Mouse (Mus musculus): Measurements from ENCODE around the gene Rab42. TPM values are rescaled to one million over a fixed set of nuclear protein-coding genes. Genes with fewer than 3 reads are reported as not detected.
"Not testable (repeated sequence)": the region's sequence is repeated elsewhere in the genome, so short reads cannot be mapped to it uniquely, and the experiment has no call there.

The Rab42 gene
- polyA plus RNA-seq, 1 experiment: 2.2 TPM

DNA sequence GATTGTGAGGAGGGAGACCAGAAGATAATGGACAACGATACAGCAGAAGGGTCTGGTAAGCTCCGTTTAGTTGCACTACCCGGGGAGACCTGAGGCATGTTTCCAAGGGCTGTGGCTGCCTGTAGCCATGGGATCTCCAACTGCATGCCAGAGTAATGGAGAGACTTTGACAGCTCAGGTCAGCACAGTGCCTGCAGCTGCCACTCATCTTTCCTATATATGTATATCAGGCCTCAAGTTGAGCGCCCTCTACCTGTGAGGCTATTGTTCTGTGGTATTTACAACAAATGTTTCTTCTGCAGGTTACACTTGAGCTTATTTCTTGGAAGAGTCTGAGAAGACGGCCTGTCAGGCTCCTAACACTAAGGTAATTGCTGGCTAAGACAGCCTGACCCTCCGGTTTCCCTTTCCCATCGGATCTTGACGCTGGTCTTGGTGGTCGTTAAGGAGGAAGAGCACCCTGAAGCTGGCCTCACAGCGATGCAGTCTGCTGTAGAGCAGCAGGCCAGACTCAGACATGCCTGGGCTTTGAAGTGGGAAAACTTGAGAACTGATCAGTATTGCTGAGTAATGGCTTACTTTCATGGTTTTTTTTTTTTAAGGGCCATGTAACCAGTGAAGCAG lies 6.8 kb upstream of the Rab42 start:
- WGBS: 27% methylated on average over 10 of the region's 10 CpGs
- H3K27me3 ChIP-seq (ENCODE audit: control insufficient read depth, insufficient read depth, low read length): no peaks in the 10 kb centered on the region
- no peak overlapping the region for H3K27ac ChIP-seq (ENCODE audit: insufficient read depth, low read length)
- H3K4me3 ChIP-seq (replicated peaks; ENCODE audit: insufficient read depth, low read depth, low read length): peak overlapping the region; percentile 75
- TF ChIP-seq CTCF (IDR thresholded peaks at IDR 0.05; ENCODE audit: borderline replicate concordance, insufficient read depth, low read depth, low read length) (peak; percentile 28; the same call in 1 of the 2 replicates), POLR2A (IDR thresholded peaks at IDR 0.05; ENCODE audit: borderline replicate concordance, insufficient read depth, low read length) (no peak)
- H3K4me1 ChIP-seq (ENCODE audit: control insufficient read depth, insufficient read depth, low read length): peaks cover 6% of the 10 kb centered on the region; the same call in 1 of the 2 replicates
- peak in 1 of 2 experiments; percentile 35 for DNase-seq

- peak overlapping the region; percentile 75 for H3K4me3 ChIP-seq (replicated peaks; ENCODE audit: insufficient read depth, low read depth, low read length)
- H3K27me3 ChIP-seq (ENCODE audit: control insufficient read depth, insufficient read depth, low read length): no peaks in the 10 kb centered on the region
- peak overlapping the region; percentile 68; the same call in 1 of the 2 replicates for H3K27ac ChIP-seq (ENCODE audit: insufficient read depth, low read length)
- H3K4me1 ChIP-seq (ENCODE audit: control insufficient read depth, insufficient read depth, low read length): peaks cover 6% of the 10 kb centered on the region; the same call in 1 of the 2 replicates
- TF ChIP-seq CTCF (IDR thresholded peaks at IDR 0.05; ENCODE audit: borderline replicate concordance, insufficient read depth, low read depth, low read length) (no peak), POLR2A (IDR thresholded peaks at IDR 0.05; ENCODE audit: borderline replicate concordance, insufficient read depth, low read length) (no peak)
- peak in 1 of 2 experiments; percentile 34 for DNase-seq
- under 1% methylated on average over 15 of the region's 15 CpGs for WGBS
Observed at GRCm38 (mm10) chr4:132309140-132309848, 6.1 kb upstream of the Rab42 start.

GRCm38 (mm10) chr4:132308437-132309139 lies 5.4 kb upstream of the Rab42 start:
- WGBS: under 1% methylated on average over 41 of the region's 41 CpGs
- peaks cover 6% of the 10 kb centered on the region; the same call in 1 of the 2 replicates for H3K4me1 ChIP-seq (ENCODE audit: control insufficient read depth, insufficient read depth, low read length)
- peak; percentile 100 for TF ChIP-seq POLR2A (IDR thresholded peaks at IDR 0.05; ENCODE audit: borderline replicate concordance, insufficient read depth, low read length)
- TF ChIP-seq CTCF (IDR thresholded peaks at IDR 0.05; ENCODE audit: borderline replicate concordance, insufficient read depth, low read depth, low read length): no peak
- peak overlapping the region; percentile 75 for H3K4me3 ChIP-seq (replicated peaks; ENCODE audit: insufficient read depth, low read depth, low read length)
- H3K27ac ChIP-seq (ENCODE audit: insufficient read depth, low read length): peak overlapping the region; percentile 43
- peak; percentile 92 to 94 for DNase-seq
- no peaks in the 10 kb centered on the region for H3K27me3 ChIP-seq (ENCODE audit: control insufficient read depth, insufficient read depth, low read length)

DNA sequence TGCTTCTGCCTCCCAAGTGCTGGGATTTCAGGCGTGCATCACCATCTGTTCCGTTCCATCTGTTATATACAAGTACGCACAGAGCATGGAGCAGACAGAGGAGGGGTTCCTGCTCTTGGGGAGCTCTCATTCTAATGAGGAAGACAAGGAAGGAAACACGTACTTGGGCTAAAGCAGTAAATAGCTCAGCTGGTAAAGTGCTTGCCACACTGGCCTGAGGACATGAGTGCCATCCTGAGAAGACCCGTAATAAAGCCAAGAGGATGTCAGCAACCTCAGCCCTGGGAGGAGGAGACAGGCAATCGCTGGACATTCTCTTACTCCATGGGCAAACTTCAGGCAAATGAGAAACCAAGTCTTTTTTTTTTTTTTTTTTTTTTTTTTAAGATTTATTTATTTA lies 2.8 kb upstream of the Rab42 start:
- WGBS: 70% methylated on average over 6 of the region's 6 CpGs
- Histone ChIP-seq H3K27ac (ENCODE audit: insufficient read depth, low read length) (no peak overlapping the region), H3K4me3 (replicated peaks; ENCODE audit: insufficient read depth, low read depth, low read length) (no peak overlapping the region), H3K4me1 (ENCODE audit: control insufficient read depth, insufficient read depth, low read length) (peaks cover 6% of the 10 kb centered on the region; the same call in 1 of the 2 replicates), H3K27me3 (ENCODE audit: control insufficient read depth, insufficient read depth, low read length) (no peaks in the 10 kb centered on the region)
- TF ChIP-seq CTCF (IDR thresholded peaks at IDR 0.05; ENCODE audit: borderline replicate concordance, insufficient read depth, low read depth, low read length) (no peak), POLR2A (IDR thresholded peaks at IDR 0.05; ENCODE audit: borderline replicate concordance, insufficient read depth, low read length) (no peak)
- no peak for DNase-seq

- Histone ChIP-seq H3K4me1 (ENCODE audit: control insufficient read depth, insufficient read depth, low read length) (peaks cover 6% of the 10 kb centered on the region; the same call in 1 of the 2 replicates), H3K4me3 (replicated peaks; ENCODE audit: insufficient read depth, low read depth, low read length) (no peak overlapping the region), H3K27ac (ENCODE audit: insufficient read depth, low read length) (no peak overlapping the region), H3K27me3 (ENCODE audit: control insufficient read depth, insufficient read depth, low read length) (no peaks in the 10 kb centered on the region)
- 86% methylated on average over 8 of the region's 8 CpGs for WGBS
- no peak for DNase-seq
- TF ChIP-seq POLR2A (IDR thresholded peaks at IDR 0.05; ENCODE audit: borderline replicate concordance, insufficient read depth, low read length): no peak
- no peak for TF ChIP-seq CTCF (IDR thresholded peaks at IDR 0.05; ENCODE audit: borderline replicate concordance, insufficient read depth, low read depth, low read length)
Observed at GRCm38 (mm10) chr4:132305276-132305675, 2.1 kb upstream of the Rab42 start.

DNA sequence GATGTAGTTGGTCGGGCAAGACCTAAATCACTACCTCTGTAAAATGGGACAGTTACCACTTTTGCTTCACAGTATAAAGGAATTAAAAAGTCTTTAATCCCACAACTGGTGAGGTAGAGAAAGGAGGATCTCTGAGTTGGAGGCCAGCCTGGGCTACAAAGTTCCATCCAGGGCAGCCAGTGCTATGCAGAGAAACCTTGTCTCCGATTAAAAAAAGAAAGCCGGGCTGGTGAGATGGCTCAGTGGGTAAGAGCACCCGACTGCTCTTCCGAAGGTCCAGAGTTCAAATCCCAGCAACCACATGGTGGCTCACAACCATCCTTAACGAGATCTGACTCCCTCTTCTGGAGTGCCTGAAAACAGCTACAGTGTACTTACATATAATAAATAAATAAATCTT lies 299 bp upstream of the Rab42 start:
- not testable (repeated sequence) for DNase-seq; H3K27ac ChIP-seq (ENCODE audit: insufficient read depth, low read length); H3K4me1 ChIP-seq (ENCODE audit: control insufficient read depth, insufficient read depth, low read length); H3K27me3 ChIP-seq (ENCODE audit: control insufficient read depth, insufficient read depth, low read length)
- WGBS: 50% methylated on average over 6 of the region's 6 CpGs
- H3K4me3 ChIP-seq (replicated peaks; ENCODE audit: insufficient read depth, low read depth, low read length): peak overlapping the region; percentile 56

- 73% methylated on average over 16 of the region's 16 CpGs for WGBS
- no peak for DNase-seq
- H3K4me3 ChIP-seq (replicated peaks; ENCODE audit: insufficient read depth, low read depth, low read length): no peak overlapping the region
- no peaks in the 10 kb centered on the region for H3K4me1 ChIP-seq (ENCODE audit: control insufficient read depth, insufficient read depth, low read length)
- TF ChIP-seq CTCF (IDR thresholded peaks at IDR 0.05; ENCODE audit: borderline replicate concordance, insufficient read depth, low read depth, low read length): no peak
- no peak for TF ChIP-seq POLR2A (IDR thresholded peaks at IDR 0.05; ENCODE audit: borderline replicate concordance, insufficient read depth, low read length)
- H3K27me3 ChIP-seq (ENCODE audit: control insufficient read depth, insufficient read depth, low read length): no peaks in the 10 kb centered on the region
- H3K27ac ChIP-seq (ENCODE audit: insufficient read depth, low read length): no peak overlapping the region
Observed at GRCm38 (mm10) chr4:132301965-132302938, 933 bp downstream of the Rab42 start.
